Mouse (Mus musculus): Measurements from ENCODE around the gene Nfe2l3.

GRCm38 (mm10) chr6:51458925-51459312, 26.4 kb downstream of the Nfe2l3 start:
- TF ChIP-seq CTCF (IDR thresholded peaks at IDR 0.05; ENCODE audit: low read depth, low read length) (no peak), POLR2A (IDR thresholded peaks at IDR 0.05; ENCODE audit: borderline replicate concordance, low read depth, low read length) (no peak)

Measured in bone marrow macrophage, adult 2 months (primary cell).